Mouse (Mus musculus) lung, embryonic 16.5 days (tissue): ENCODE measurements around the gene Elmo1. TPM values are rescaled to one million over a fixed set of nuclear protein-coding genes. Genes with fewer than 3 reads are reported as not detected.

Source experiments
- ATAC-seq: fragments of 200-750 bp; cut with Nextera tagmentation; 2 replicates; pipeline ENCODE4 v1.8.0; 2017; ENCODE audit warnings: low read depth, mild to moderate bottlenecking, moderate library complexity
- H3K27ac ChIP-seq: fragments of 300-500 bp; sonication (generic); 2 replicates; pipeline ENCODE4 v1.5.1; 2014; ENCODE audit warnings: mild to moderate bottlenecking, control low read depth, low read length
- H3K27me3 ChIP-seq: fragments of 300-500 bp; sonication (generic); 2 replicates; pipeline ENCODE4 v1.6.1; 2014; ENCODE audit warnings: low read depth, low read length, mixed read lengths; ENCODE audit not compliant: control insufficient read depth, insufficient read depth
- H3K36me3 ChIP-seq: fragments of 300-500 bp; sonication (generic); 2 replicates; pipeline ENCODE4 v1.6.1; 2014; ENCODE audit warnings: low read length; ENCODE audit not compliant: control insufficient read depth, insufficient read depth
- H3K4me1 ChIP-seq: fragments of 300-500 bp; sonication (generic); replicated peaks from 2 replicates; pipeline ENCODE4 v1.6.1; 2014; ENCODE audit warnings: low read length, mixed read lengths; ENCODE audit not compliant: control insufficient read depth, insufficient read depth
- H3K4me2 ChIP-seq: fragments of 300-500 bp; sonication (generic); 2 replicates; pipeline ENCODE4 v1.6.1; 2014; ENCODE audit warnings: low read depth, low read length, control low read depth
- H3K4me3 ChIP-seq: fragments of 300-500 bp; sonication (generic); 2 replicates; pipeline ENCODE4 v1.5.1; 2014; ENCODE audit warnings: mild to moderate bottlenecking, low read length, control low read depth
- H3K9ac ChIP-seq: fragments of 300-500 bp; sonication (generic); 2 replicates; pipeline ENCODE4 v1.6.1; 2014; ENCODE audit warnings: low read length, control low read depth
- H3K9me3 ChIP-seq: fragments of 300-500 bp; sonication (generic); 2 replicates; pipeline ENCODE4 v1.6.1; 2016; ENCODE audit warnings: low read length; ENCODE audit not compliant: control insufficient read depth
- WGBS: fragments of 180-500 bp; shearing (Covaris S2); extraction: QIAGEN DNeasy Blood & Tissue Kit; methylation state at CpG from one replicate; pipeline ENCODE4 v1.1.7; 2014; 5-methylcytosine and 5-hydroxymethylcytosine counted together
- polyA plus RNA-seq: library from polyadenylated mRNA; unstranded; fragments of >200 nt; fragmentation: Nextera tagmentation; extraction: Ambion mirVana; gene quantifications from 2 replicates; pipeline ENCODE4 v1.2.1, GENCODE M21; 2015

Gene Elmo1
- polyA plus RNA-seq, 1 experiment from 2014 or later: 44.3 TPM

DNA sequence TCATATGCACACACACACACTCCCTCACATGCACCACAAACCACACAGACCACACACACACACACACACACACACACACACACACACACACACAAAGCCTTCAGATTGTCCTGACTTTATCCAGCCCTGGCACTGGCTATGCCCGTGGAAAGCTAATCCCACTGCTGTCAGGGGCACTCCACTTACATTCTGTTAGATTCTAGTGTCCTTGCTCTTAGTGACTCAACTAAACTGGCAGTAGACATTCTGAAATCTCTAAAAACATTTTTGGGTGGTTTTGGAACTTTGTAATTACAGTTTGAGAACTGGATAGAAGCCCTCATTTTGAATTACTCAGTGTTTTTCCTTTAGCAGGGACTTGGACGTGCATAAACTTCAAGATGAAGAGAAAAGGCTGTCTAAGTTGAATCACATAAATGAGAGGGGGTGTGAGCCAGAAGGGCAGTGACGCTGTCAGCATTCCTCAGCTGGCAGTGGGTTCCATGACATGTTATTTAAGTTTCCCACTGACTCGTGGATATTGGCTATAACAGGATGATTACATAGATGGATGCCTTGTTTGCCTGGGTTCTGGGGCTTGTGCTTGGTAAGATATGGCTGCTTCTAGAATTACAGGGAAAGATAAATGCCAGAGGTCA is 127.2 kb downstream of the Elmo1 start:
- WGBS: 34% methylated on average over 4 of the region's 4 CpGs
- Histone ChIP-seq H3K36me3 (no peaks in the 10 kb centered on the region; the same call in 1 of the 2 replicates), H3K4me3 (no peak overlapping the region), H3K4me1 (no peaks in the 10 kb centered on the region), H3K9me3 (no peaks in the 10 kb centered on the region), H3K27me3 (no peaks in the 10 kb centered on the region), H3K27ac (peak overlapping the region; percentile 86), H3K4me2 (no peak overlapping the region), H3K9ac (no peak overlapping the region)
- peak; percentile 92 for ATAC-seq

DNA sequence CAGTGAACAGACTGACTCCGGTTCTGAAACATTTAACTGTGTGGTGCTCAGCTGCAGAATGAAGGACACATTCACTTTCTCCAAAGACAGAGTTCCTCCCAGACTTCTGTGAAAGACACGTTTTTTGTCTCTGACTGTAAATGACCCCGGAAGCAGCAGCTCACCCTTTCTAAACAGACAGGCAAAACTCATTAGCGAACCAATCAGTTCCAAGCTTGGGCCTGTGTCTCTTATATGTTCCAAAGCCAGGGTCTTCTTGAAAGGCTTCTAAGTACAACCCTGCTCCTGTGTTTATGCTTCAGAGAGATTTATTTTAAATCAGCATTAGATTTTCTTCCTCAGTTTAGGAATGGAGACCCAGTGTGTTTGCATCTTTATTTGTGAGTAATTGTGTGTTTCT is 127.7 kb downstream of the Elmo1 start:
- WGBS: 38% methylated on average over 4 of the region's 4 CpGs
- Histone ChIP-seq H3K4me2 (no peak overlapping the region), H3K36me3 (no peaks in the 10 kb centered on the region; the same call in 1 of the 2 replicates), H3K27ac (peak overlapping the region; percentile 86), H3K4me1 (no peaks in the 10 kb centered on the region), H3K9me3 (no peaks in the 10 kb centered on the region), H3K4me3 (no peak overlapping the region), H3K27me3 (no peaks in the 10 kb centered on the region), H3K9ac (no peak overlapping the region)
- peak; percentile 63; the same call in 1 of the 2 replicates for ATAC-seq

DNA sequence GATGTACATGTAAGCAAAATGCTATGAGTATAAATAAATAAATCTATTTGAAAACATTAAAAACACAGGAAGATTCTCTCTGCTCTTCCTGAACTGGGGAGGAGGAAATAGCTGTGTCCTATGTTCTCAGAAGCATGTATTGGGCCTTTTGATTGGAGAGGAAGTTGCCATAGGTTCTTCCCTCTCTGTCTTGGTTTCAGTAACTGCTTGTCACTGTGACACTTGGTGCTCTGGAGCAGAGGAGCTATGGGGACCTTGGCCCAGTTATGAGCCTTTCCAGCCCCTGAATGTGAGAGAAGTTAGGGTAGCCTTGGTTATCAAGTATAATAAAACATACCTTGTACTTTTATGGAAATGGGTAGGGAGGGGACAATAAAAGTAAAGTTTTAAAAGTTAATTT is 130.0 kb downstream of the Elmo1 start:
- Histone ChIP-seq H3K4me1 (no peaks in the 10 kb centered on the region), H3K27ac (no peak overlapping the region), H3K4me2 (no peak overlapping the region), H3K27me3 (no peaks in the 10 kb centered on the region), H3K9ac (no peak overlapping the region), H3K36me3 (no peaks in the 10 kb centered on the region; the same call in 1 of the 2 replicates), H3K4me3 (no peak overlapping the region), H3K9me3 (no peaks in the 10 kb centered on the region)
- ATAC-seq: no peak

GRCm38 (mm10) chr13:20227923-20228705 is 137.7 kb downstream of the Elmo1 start:
- Histone ChIP-seq H3K27me3 (no peaks in the 10 kb centered on the region), H3K9ac (no peak overlapping the region), H3K4me3 (no peak overlapping the region), H3K27ac (no peak overlapping the region), H3K9me3 (no peaks in the 10 kb centered on the region), H3K36me3 (no peaks in the 10 kb centered on the region), H3K4me1 (peaks cover 13% of the 10 kb centered on the region), H3K4me2 (no peak overlapping the region)
- WGBS: 72% methylated on average over 11 of the region's 11 CpGs
- no peak for ATAC-seq

DNA sequence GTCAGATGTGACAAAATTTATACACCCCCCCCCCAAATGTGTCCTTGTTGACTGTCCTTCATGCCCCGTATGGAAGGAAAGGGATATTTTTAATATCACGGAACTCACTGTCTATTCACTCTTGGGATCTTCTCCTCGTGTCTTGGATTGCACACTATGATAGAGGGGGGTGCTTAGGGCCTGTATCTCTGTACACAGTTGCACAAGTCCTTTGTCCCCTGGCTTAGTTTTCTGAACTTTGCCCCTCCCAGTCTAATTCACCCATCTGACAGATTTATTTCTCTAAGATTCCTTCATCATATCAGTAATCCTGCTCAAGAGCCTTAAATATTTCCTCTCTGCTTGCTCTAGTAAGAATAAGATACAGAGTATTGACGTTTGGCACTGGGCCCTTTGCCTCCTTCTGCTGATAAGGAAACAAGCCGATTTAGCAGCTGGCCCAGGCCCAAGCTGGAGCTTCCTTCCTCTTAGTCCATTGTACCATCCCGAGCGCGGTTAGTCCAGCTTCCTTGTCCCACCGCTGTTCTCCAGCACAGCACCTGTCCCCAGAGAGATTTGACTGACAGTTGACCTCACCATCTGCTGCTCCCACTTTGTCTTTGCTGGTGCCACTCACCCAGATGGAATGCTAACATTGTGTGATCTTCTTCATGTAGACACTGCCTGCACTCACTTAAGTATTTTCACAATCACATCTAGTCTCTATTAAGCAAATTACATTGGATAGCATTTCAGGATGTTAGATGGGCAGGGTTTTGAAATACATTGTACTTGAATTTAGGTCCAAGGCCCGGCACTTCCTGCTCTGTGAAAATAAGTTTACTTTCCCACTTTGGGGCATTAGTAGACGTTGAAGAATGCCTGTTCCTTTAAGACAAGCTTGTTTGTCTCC is 141.7 kb downstream of the Elmo1 start:
- H3K4me2 ChIP-seq: no peak overlapping the region
- 24% methylated on average over 11 of the region's 11 CpGs for WGBS
- no peak overlapping the region for H3K4me3 ChIP-seq
- no peaks in the 10 kb centered on the region for H3K27me3 ChIP-seq
- H3K9me3 ChIP-seq: no peaks in the 10 kb centered on the region
- H3K36me3 ChIP-seq: no peaks in the 10 kb centered on the region
- H3K9ac ChIP-seq: no peak overlapping the region
- peak; percentile 78 for ATAC-seq
- peaks cover 13% of the 10 kb centered on the region for H3K4me1 ChIP-seq
- peak overlapping the region; percentile 51 for H3K27ac ChIP-seq

GRCm38 (mm10) chr13:20233707-20234106 is 143.3 kb downstream of the Elmo1 start:
- WGBS: 87% methylated on average over 7 of the region's 7 CpGs
- Histone ChIP-seq H3K9me3 (no peaks in the 10 kb centered on the region), H3K4me2 (no peak overlapping the region), H3K4me3 (no peak overlapping the region), H3K36me3 (no peaks in the 10 kb centered on the region), H3K9ac (no peak overlapping the region), H3K27ac (no peak overlapping the region), H3K4me1 (peaks cover 16% of the 10 kb centered on the region), H3K27me3 (no peaks in the 10 kb centered on the region)
- no peak for ATAC-seq

- Histone ChIP-seq H3K27ac (peak overlapping the region; percentile 61), H3K9ac (no peak overlapping the region), H3K9me3 (no peaks in the 10 kb centered on the region), H3K4me2 (no peak overlapping the region), H3K36me3 (no peaks in the 10 kb centered on the region), H3K27me3 (no peaks in the 10 kb centered on the region), H3K4me3 (no peak overlapping the region), H3K4me1 (peaks cover 4% of the 10 kb centered on the region; the same call in 1 of the 2 replicates)
- WGBS: 61% methylated on average over 5 of the region's 5 CpGs
- ATAC-seq: no peak
These were observed 147.2 kb downstream of the Elmo1 start for GRCm38 (mm10) chr13:20237615-20238014.

GRCm38 (mm10) chr13:20238146-20238545 is 147.8 kb downstream of the Elmo1 start:
- Histone ChIP-seq H3K27me3 (no peaks in the 10 kb centered on the region), H3K4me2 (no peak overlapping the region), H3K4me3 (no peak overlapping the region), H3K27ac (peak overlapping the region; percentile 61), H3K9me3 (no peaks in the 10 kb centered on the region), H3K36me3 (no peaks in the 10 kb centered on the region), H3K9ac (no peak overlapping the region), H3K4me1 (0 out of 2 replicates have a peak, but pooled peaks cover 2% of the 10 kb centered on the region)
- no peak for ATAC-seq
- WGBS: 54% methylated on average over 3 of the region's 3 CpGs

DNA sequence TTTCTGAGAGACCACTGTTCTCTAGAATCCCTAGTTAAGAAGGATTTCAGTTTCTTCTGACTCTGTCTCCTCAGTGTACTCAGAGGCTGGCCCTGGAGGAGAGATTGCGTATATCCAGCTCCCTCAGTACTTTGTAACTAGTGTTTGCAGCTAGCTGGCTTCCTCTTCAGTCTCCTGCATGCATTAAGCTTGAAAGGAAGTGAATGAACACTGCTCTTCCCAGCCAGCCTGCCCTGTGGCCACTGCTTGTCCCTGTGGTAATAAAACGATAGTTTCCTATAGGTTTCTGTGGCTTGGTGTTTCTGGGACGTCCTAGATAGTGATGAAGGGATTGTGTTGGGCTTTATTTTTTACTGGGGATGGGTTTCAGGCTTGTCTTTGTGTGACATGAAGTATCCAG is 148.3 kb downstream of the Elmo1 start:
- Histone ChIP-seq H3K4me3 (no peak overlapping the region), H3K27ac (peak overlapping the region; percentile 3; the same call in 1 of the 2 replicates), H3K27me3 (no peaks in the 10 kb centered on the region), H3K9ac (no peak overlapping the region), H3K4me2 (no peak overlapping the region), H3K36me3 (no peaks in the 10 kb centered on the region), H3K9me3 (no peaks in the 10 kb centered on the region), H3K4me1 (0 out of 2 replicates have a peak, but pooled peaks cover 2% of the 10 kb centered on the region)
- no peak for ATAC-seq
- 72% methylated on average over 3 of the region's 3 CpGs for WGBS
